Mouse (Mus musculus): Measurements from ENCODE around the gene Sox13. TPM values are rescaled to one million over a fixed set of nuclear protein-coding genes. Genes with fewer than 3 reads are reported as not detected.
A peak's percentile ranks its signal among the peaks of the same experiment; 100 is the strongest.

Gene Sox13
- polyA plus RNA-seq, 1 experiment from 2014 or later = 5.8 TPM

DNA sequence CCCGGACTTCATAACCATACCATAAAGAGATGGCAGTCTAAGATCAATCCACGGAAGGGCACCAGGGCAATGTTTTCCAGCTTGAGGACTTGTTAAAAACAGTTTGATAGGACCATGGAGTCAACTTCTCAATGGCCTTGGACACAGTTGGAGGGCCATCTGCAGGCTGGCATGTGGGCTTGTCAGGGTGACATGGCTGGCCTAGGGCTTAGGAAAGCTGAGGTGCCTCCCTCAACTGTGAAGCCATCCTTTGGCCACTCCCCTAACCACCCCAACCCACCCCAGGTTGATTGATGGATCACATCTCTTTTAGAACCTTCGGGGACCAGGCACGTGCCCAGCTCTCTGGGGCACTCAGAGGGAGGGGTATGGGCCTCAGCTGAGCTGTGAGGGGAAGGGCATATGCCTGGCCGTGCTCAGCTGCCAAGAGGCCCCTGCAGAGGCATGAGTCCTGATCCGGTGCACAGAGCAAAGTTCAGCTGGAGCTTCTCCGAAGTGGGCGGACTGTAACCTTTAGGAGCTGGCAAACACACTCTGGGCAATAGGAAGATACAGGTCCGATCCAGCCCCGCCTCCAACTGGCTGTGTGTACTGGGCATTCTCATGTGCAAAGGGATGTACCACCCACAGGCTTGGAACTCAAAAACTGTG, 48.4 kb downstream of the Sox13 start:
- Histone ChIP-seq H3K4me1 (peaks cover 4% of the 10 kb centered on the region), H3K4me2 (no peak overlapping the region), H3K27me3 (no peaks in the 10 kb centered on the region), H3K9ac (no peak overlapping the region), H3K4me3 (no peak overlapping the region), H3K36me3 (ENCODE audit: poor library complexity, severe bottlenecking) (no peaks in the 10 kb centered on the region), H3K9me3 (replicated peaks) (no peaks in the 10 kb centered on the region), H3K27ac (no peak overlapping the region)
- WGBS = 76% methylated on average over 10 of the region's 10 CpGs
- ATAC-seq = no peak

DNA sequence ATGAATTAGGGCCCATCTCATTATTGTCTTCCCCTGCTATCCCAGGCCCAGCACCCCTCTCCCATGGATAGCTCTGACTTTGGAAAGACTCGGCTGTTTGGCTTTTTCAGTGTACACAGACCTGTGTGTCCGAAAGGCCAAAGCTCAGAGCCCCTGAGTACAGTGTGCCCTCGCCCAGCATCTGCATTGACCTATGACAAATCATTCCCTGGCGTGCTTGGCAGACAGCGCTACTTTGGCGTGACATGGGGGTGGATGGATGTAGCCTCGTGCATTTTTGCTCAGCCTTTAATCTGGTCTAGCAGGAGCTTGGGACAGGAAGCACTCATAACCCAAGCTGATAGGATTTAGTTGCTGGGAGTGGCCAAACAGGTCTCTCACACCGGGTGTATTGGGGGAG, 52.1 kb downstream of the Sox13 start:
- Histone ChIP-seq H3K4me3 (no peak overlapping the region), H3K4me2 (no peak overlapping the region), H3K4me1 (peaks cover 12% of the 10 kb centered on the region), H3K9me3 (replicated peaks) (no peaks in the 10 kb centered on the region), H3K9ac (no peak overlapping the region), H3K36me3 (ENCODE audit: poor library complexity, severe bottlenecking) (no peaks in the 10 kb centered on the region), H3K27me3 (no peaks in the 10 kb centered on the region), H3K27ac (no peak overlapping the region)
- no peak for ATAC-seq
- 76% methylated on average over 8 of the region's 8 CpGs for WGBS

DNA sequence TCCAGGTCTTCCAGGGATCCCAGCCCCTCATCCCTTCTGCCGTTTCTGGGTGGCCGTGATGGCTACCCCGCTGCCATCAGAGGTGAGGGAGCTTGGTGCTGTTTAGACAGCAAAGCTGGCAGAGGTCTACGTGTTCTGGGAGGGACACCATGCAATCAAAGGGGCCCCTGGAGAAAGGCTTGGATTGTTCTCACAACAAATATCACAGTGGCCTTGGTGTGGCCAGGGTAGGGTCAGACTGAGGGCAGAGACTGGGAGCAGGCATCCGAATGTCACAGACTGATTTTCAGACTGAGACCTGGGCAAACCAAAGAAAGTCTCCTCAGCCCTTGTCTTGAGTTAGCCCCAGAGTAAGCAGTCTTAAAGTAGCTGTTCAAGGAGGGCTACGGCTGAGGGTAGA, 52.7 kb downstream of the Sox13 start:
- Histone ChIP-seq H3K36me3 (ENCODE audit: poor library complexity, severe bottlenecking) (no peaks in the 10 kb centered on the region), H3K4me2 (no peak overlapping the region), H3K9ac (no peak overlapping the region), H3K4me1 (peaks cover 14% of the 10 kb centered on the region), H3K4me3 (no peak overlapping the region), H3K27me3 (peaks cover 5% of the 10 kb centered on the region; the same call in 1 of the 2 replicates), H3K9me3 (replicated peaks) (no peaks in the 10 kb centered on the region), H3K27ac (no peak overlapping the region)
- no peak for ATAC-seq
- WGBS = 82% methylated on average over 6 of the region's 6 CpGs

DNA sequence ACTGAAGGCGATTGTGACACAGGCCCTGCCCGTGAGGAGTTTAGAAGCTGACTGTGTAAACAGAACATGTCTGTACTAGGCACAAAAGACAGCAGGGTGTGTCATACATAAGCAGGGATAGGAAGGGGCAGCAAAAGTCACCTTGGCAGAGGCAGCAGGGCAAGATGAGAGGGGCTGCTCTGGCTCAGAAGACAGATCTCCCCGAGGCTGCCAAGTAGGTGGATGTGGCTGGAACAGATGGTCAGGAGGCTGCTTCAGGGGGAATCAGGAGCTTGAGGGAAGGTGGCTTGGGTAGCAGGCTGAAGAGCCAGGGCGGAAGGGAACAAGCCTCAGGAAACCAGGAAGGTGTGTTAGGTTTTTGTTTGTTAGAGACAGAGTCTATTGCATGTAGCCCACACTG, 53.8 kb downstream of the Sox13 start:
- WGBS = 85% methylated on average over 4 of the region's 4 CpGs
- Histone ChIP-seq H3K9me3 (replicated peaks) (no peaks in the 10 kb centered on the region), H3K4me2 (no peak overlapping the region), H3K27me3 (peaks cover 16% of the 10 kb centered on the region), H3K4me1 (peaks cover 14% of the 10 kb centered on the region), H3K9ac (no peak overlapping the region), H3K36me3 (ENCODE audit: poor library complexity, severe bottlenecking) (no peaks in the 10 kb centered on the region), H3K4me3 (no peak overlapping the region), H3K27ac (no peak overlapping the region)
- ATAC-seq = no peak

DNA sequence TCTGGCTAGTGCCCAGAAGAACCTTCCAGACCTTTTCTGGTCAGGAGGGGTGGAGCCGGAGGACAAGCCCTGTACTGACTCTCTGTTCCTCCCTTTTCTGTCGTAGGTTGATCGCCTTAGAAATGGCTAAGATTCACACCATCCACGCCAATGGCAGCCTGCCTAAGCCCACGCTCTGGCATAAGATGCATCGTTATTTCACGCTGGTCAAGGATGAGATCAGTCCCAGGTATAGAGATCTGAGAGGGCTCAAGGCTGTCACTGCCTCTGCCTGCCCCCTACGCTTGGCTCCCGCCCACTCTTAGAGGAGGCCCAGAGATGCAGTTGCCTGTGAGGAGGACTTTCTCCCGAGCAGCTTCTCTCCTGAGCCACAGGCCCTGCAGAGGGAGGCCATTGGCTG, 55.5 kb downstream of the Sox13 start:
- H3K36me3 ChIP-seq (ENCODE audit: poor library complexity, severe bottlenecking) = no peaks in the 10 kb centered on the region
- no peak overlapping the region for H3K9ac ChIP-seq
- H3K4me3 ChIP-seq = no peak overlapping the region
- ATAC-seq = no peak
- peaks cover 33% of the 10 kb centered on the region for H3K27me3 ChIP-seq
- WGBS = 63% methylated on average over 10 of the region's 10 CpGs
- H3K27ac ChIP-seq = no peak overlapping the region
- no peak overlapping the region for H3K4me2 ChIP-seq
- H3K4me1 ChIP-seq = peaks cover 29% of the 10 kb centered on the region
- H3K9me3 ChIP-seq (replicated peaks) = no peaks in the 10 kb centered on the region

DNA sequence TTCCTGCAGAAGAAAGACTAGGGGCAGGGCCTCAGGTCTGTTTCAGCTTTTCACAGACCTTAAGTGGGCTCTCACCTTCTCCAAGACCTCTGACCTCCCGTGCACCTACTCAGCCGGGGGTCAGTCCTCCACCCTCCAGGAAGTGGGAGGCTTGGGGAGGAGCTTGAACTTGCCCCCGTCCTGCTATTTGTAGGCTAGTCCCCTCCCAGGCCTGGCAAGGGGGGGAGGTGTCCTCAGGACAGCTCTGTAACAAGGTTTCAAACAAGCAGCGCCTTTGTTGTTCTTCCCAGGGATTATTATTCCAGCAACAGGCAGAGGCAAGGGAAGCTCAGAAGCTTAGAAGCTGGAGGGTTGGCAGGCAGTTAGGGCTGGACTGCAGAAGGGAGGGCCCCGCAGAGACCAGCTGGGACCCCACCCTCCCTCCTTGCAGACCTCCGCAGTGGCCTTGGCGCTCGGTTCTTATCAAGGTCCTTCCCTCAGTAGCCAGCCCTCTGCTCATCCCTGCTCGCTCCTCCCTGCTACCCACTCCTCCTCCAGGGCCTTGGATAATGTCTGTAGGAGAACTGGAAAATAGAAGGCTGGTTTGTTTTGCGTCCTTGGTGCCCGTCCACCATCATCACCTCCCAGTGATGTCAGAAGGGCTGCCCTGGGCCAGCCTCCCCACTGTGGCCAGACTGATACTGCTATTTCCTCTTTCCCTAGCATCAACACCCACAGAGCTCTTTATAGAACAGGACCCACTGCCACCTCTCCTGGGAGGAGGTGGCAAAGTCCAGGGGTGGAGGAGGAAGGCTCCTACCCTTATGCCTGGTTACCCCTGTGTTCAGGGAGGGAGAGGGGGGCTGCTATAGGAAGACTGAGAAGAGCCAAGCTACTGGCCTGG, 56.3 kb downstream of the Sox13 start:
- H3K36me3 ChIP-seq (ENCODE audit: poor library complexity, severe bottlenecking) = no peaks in the 10 kb centered on the region
- no peak overlapping the region for H3K4me3 ChIP-seq
- no peaks in the 10 kb centered on the region for H3K9me3 ChIP-seq (replicated peaks)
- no peak for ATAC-seq
- WGBS = 15% methylated on average over 11 of the region's 11 CpGs
- peak overlapping the region; percentile 26; the same call in 1 of the 2 replicates for H3K9ac ChIP-seq
- no peak overlapping the region for H3K27ac ChIP-seq
- H3K27me3 ChIP-seq = peaks cover 37% of the 10 kb centered on the region
- H3K4me2 ChIP-seq = no peak overlapping the region
- peaks cover 36% of the 10 kb centered on the region for H3K4me1 ChIP-seq

DNA sequence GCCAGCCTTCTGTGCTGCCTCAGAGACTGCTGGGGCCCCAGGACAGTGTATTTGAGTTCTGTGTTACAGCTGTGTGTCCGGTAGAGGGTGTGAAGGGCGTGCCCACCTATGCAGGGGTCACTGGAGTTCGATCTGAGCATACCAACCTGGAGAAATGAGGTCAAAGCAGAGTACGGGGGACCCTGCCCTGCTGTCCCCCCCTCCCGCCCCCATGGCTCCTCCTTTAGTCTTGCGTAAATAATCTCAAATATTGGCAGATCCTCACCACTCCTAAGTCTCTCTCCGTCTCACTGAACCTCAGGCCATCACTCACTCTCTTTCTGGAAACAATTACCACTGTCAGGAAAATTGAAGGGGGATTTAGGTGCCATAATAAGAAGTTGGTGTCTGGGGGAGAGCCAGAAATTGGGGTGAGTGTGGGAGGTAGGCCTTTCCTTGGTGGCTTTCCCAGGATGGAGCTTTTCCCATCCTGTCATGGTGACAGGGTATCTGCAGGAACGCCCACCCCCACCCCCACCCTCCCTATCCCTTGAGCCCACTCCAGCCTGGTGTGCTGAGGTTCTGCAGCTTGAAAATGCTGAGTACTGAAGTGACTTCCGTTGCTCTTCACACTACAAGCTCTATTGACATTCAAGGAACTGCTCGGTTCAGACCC, 57.1 kb downstream of the Sox13 start:
- no peak overlapping the region for H3K27ac ChIP-seq
- H3K36me3 ChIP-seq (ENCODE audit: poor library complexity, severe bottlenecking) = no peaks in the 10 kb centered on the region
- no peaks in the 10 kb centered on the region for H3K9me3 ChIP-seq (replicated peaks)
- H3K9ac ChIP-seq = no peak overlapping the region
- peaks cover 42% of the 10 kb centered on the region for H3K27me3 ChIP-seq
- WGBS = 54% methylated on average over 10 of the region's 10 CpGs
- H3K4me3 ChIP-seq = no peak overlapping the region
- H3K4me2 ChIP-seq = no peak overlapping the region
- peaks cover 36% of the 10 kb centered on the region for H3K4me1 ChIP-seq
- ATAC-seq = no peak

DNA sequence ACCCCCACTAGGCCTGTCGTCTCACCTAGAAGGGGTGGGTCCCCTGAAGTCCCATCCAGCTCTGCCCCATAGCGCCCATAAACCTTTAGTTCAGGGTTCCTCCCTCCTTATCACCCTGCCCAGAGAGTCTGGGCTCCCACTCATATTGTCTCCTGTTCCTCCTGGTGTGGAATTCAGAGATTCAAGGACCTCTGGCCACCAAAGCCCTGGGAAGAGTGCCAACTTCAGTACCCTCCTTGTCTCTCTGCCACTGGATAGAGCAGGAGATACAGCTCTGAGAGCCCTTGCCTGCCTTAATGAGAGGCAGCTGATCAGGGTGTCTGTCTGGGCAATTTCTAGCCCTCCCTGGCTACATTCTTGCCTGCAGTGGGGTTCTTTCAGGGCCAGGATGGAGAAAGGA, 59.3 kb downstream of the Sox13 start:
- no peak for ATAC-seq
- no peaks in the 10 kb centered on the region for H3K9me3 ChIP-seq (replicated peaks)
- no peak overlapping the region for H3K4me3 ChIP-seq
- no peak overlapping the region for H3K4me2 ChIP-seq
- WGBS = 33% methylated on average over 2 of the region's 2 CpGs
- peaks cover 36% of the 10 kb centered on the region for H3K4me1 ChIP-seq
- H3K36me3 ChIP-seq (ENCODE audit: poor library complexity, severe bottlenecking) = no peaks in the 10 kb centered on the region
- peaks cover 45% of the 10 kb centered on the region for H3K27me3 ChIP-seq
- no peak overlapping the region for H3K9ac ChIP-seq
- H3K27ac ChIP-seq = no peak overlapping the region

DNA sequence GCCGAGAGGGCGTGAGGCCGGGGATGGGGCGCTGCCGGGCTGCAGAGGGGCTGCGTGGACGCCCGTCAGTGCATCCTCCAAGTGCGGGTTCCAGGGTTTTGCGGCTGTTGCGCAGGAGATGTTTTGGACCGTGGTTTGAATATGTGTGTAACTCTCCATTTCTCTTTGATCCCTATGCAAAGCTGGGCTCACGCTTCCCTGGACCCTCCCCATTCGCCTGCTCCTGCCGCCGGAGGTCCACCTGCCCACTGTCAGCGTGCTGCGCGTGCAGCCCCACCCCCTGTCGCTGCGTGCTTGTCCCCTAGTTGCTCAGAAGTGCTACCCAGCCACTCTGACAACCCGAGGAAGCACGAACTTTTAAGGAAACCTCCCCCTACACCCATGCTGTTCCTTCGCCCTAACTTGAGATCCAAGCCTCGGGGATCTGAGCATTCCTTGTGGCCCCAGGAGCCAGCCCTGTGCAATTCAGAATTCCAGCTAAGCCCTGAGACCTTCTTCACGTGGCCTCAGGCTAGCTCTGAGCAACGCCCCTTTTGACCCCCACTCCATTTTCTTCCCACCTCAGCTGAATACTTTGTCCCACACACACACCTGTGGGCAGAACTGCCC, 60.1 kb downstream of the Sox13 start:
- WGBS = 0% methylated on average over 27 of the region's 27 CpGs
- H3K36me3 ChIP-seq (ENCODE audit: poor library complexity, severe bottlenecking) = no peaks in the 10 kb centered on the region
- peaks cover 36% of the 10 kb centered on the region for H3K4me1 ChIP-seq
- ATAC-seq = peak; percentile 1; the same call in 1 of the 2 replicates
- peak overlapping the region; percentile 67 for H3K9ac ChIP-seq
- peaks cover 49% of the 10 kb centered on the region for H3K27me3 ChIP-seq
- peak overlapping the region; percentile 62 for H3K4me3 ChIP-seq
- H3K4me2 ChIP-seq = peak overlapping the region; percentile 97
- H3K27ac ChIP-seq = no peak overlapping the region
- H3K9me3 ChIP-seq (replicated peaks) = no peaks in the 10 kb centered on the region

DNA sequence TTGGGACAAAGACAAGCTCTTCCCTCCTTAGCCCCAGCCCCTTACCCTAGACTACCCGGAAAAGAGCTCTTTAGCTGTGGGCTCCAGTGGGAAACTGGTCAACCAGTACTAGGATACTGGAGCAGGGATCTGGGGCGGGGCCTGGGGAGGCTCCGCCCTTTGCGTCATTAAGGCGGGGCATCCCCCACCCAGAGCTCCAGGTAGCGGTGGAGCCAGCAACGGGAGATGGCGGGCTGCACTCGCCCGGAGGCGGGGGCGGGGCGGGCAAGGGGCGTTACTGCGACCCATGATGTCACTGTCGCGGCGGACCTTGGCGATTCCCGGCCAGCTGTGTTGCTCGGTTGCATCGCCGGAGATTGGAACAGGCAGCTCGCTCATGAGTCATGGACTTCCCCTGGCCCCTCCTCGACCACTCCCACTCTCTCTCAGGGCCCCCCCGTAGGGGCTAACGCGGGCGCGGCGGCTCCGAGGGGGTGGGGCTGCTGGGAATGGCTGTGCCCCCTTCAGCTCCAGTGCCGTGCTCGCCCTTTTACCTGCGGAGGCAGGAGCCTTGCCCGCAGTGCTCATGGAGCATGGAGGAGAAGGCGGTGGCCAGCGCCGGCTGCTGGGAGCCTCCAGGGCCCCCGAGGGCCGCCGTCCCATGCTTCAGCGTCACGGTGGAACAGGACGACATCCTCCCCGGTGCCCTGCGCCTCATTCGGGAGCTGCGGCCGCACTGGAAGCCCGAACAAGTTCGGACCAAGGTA, 60.7 kb downstream of the Sox13 start, which contains the start of gene Etnk2:
TSS of gene Etnk2 (plus strand) at position 297 of the 746 bp plus-strand sequence.
- Histone ChIP-seq H3K4me3 (peak within 1 kb of the TSS; percentile 62), H3K9ac (peak within 1 kb of the TSS; percentile 67), H3K27ac (no peak within 1 kb of the TSS), H3K27me3 (peaks cover 51% of the 10 kb centered on the region), H3K36me3 (ENCODE audit: poor library complexity, severe bottlenecking) (no peaks in the 10 kb centered on the region), H3K4me2 (peak within 1 kb of the TSS; percentile 97), H3K9me3 (replicated peaks) (no peaks in the 10 kb centered on the region), H3K4me1 (peaks cover 36% of the 10 kb centered on the region)
- peak; percentile 75 for ATAC-seq
- under 1% methylated on average over 51 of the region's 52 CpGs for WGBS

DNA sequence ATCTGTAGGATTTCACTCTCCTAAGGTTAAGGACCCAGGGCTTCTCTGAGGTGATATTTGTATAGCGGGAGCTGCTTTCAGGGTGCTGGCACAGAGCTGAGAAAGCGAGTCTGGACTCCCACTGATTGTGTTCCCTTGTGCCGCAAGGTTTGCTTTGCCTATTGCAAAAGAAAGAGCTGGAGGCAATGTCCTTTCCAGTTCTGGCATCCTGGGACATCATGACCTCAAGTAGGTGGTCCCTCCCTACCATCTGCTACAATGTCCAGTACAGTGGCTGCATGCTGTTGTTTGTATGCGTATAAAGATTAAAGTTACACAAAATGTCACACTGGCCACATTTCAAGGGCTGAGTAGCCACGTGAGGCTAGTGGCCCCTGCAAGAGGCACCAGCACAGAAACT, 62.1 kb downstream of the Sox13 start:
- WGBS = 88% methylated on average over 5 of the region's 5 CpGs
- Histone ChIP-seq H3K4me2 (no peak overlapping the region), H3K27ac (no peak overlapping the region), H3K9me3 (replicated peaks) (no peaks in the 10 kb centered on the region), H3K36me3 (ENCODE audit: poor library complexity, severe bottlenecking) (no peaks in the 10 kb centered on the region), H3K9ac (no peak overlapping the region), H3K4me3 (no peak overlapping the region), H3K27me3 (peaks cover 51% of the 10 kb centered on the region), H3K4me1 (peaks cover 24% of the 10 kb centered on the region)
- ATAC-seq = no peak

Measured in forebrain, embryonic 13.5 days (tissue).